Mouse (Mus musculus): ENCODE measurements around the gene Gm49510.

DNA sequence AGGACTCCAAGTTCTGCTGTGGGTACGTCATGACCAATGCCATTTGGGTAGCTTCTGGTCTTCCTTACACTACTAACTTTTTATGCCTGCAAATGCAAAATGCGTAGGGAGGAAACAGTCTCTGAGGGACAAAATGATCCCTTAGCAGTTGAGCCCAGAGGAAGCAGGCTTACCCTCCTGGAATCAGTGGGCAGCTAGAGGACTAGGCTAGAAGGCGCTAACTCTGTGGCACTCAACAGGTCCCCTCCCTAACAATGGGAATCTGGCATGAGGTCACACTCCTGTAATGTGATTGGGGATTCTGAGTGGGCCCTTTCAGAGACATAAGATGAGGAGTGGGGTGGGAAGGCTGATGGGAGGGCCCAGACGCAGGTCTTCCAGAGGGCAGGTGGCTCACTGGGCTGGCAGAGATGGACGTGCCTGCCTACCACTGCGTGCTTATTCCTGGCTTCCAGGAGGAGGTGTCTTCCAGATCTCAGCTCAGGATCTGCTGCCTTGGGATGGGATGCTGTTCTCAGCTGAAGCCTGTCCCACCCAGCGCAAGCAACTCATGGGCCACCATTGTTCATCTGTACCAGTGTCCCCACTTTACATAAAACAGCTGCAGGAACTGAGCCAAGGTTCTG, 31.4 kb downstream of the Gm49510 start:
- TF ChIP-seq CTCF (IDR thresholded peaks at IDR 0.05; ENCODE audit: insufficient read depth, low read length) (no peak), POLR2A (IDR thresholded peaks at IDR 0.05; ENCODE audit: borderline replicate concordance, extremely low read depth, low read depth, low read length) (no peak)

Measured in lung, adult 2 months (tissue).